Mouse (Mus musculus): ENCODE results near the gene Tm2d3. TPM values are rescaled to one million over a fixed set of nuclear protein-coding genes. Genes with fewer than 3 reads are reported as not detected.

Tm2d3 gene
- polyA plus RNA-seq, 1 experiment from 2014 or later = 85.3 TPM

DNA sequence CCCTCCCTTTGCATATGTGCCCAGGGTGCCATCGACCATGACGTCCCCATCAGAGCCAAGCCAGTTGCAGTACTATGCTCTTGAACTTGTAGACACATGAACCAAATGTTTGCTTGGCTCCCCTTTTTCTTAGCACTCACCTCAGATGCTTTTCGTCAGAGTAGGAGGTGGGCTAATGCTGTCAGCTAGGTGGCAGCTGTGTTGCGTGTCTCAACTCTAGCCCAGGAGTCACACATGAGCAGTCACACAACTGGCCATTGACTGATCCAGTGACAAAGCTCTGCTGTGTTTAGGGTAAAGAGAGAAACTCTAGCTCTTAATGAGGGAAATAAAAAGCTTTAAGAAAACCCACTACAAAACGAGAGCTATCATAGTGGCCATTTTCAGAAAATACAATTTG is 22.8 kb downstream of the Tm2d3 start:
- H3K27ac ChIP-seq (replicated peaks) = no peak overlapping the region
- H3K4me2 ChIP-seq (replicated peaks) = no peak overlapping the region
- ATAC-seq (replicated peaks) = no peak
- H3K27me3 ChIP-seq = no peaks in the 10 kb centered on the region
- H3K9me3 ChIP-seq = no peaks in the 10 kb centered on the region
- no peaks in the 10 kb centered on the region for H3K36me3 ChIP-seq
- 58% methylated on average over 5 of the region's 5 CpGs for WGBS
- H3K9ac ChIP-seq (replicated peaks) = no peak overlapping the region
- H3K4me3 ChIP-seq = no peak overlapping the region
- H3K4me1 ChIP-seq = no peaks in the 10 kb centered on the region

DNA sequence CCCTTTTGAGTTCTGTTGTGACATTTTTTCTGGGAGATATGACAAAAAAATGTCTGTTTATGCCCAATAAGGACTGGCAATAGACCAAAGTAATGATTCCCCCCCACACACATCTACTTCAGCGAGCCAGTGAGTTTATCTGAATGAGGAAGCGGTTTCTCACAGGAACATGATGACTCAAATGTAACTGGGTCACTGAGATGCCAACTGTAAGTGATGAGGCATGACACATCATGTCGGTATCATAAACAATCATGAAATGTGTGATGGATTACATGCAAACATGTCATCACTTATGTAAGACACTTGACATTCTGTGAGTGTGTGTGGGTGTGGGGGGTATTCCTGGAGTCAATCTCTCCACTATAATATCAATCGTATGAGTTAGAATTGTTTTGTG is 23.3 kb downstream of the Tm2d3 start:
- 77% methylated on average over 4 of the region's 4 CpGs for WGBS
- Histone ChIP-seq H3K4me1 (no peaks in the 10 kb centered on the region), H3K4me3 (no peak overlapping the region), H3K4me2 (replicated peaks) (no peak overlapping the region), H3K9me3 (no peaks in the 10 kb centered on the region), H3K27me3 (no peaks in the 10 kb centered on the region), H3K9ac (replicated peaks) (no peak overlapping the region), H3K27ac (replicated peaks) (no peak overlapping the region), H3K36me3 (no peaks in the 10 kb centered on the region)
- ATAC-seq (replicated peaks) = no peak

DNA sequence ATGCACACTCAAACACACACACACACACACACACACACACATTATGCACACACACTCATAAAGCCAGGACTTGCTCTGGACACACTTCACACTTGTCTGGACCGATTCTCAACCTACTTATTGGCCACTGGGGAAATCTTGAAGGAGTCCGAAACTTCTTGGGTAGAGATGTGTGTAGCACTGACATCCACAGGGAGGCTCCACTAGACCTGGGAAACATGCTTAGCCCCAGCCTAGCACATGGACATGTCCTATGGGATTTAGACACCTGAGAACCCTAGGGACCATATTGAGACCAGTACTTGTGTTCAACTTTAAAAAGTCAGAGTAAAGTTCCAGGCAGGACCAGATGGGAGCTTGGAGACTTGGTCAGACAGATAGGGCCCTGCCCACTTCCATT is 43.1 kb downstream of the Tm2d3 start:
- no peaks in the 10 kb centered on the region for H3K4me1 ChIP-seq
- 85% methylated on average over 2 of the region's 2 CpGs for WGBS
- H3K4me3 ChIP-seq = no peak overlapping the region
- H3K36me3 ChIP-seq = no peaks in the 10 kb centered on the region
- H3K9ac ChIP-seq (replicated peaks) = no peak overlapping the region
- H3K27ac ChIP-seq (replicated peaks) = no peak overlapping the region
- H3K4me2 ChIP-seq (replicated peaks) = no peak overlapping the region
- no peaks in the 10 kb centered on the region for H3K9me3 ChIP-seq
- ATAC-seq (replicated peaks) = no peak
- H3K27me3 ChIP-seq = no peaks in the 10 kb centered on the region

DNA sequence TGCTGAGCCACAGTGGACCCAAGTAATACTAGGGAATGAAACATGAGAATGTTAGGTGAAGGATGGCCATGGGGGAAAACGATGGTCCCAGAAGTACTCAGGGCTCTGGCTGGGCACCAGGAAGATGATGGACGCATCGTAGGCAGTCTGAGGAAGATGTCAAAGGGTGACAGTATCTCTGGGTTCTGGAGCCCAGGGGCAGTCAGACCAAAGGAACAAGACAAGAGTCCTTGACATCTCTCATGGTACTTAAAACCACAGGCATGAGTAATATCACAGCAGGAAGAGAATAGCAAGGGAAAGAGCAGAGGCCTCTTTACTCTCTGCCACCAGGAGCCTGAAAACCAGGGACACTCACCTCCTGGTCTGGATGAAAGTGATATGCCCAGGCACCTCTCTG is 44.3 kb downstream of the Tm2d3 start:
- WGBS = 91% methylated on average over 3 of the region's 3 CpGs
- H3K4me3 ChIP-seq = no peak overlapping the region
- H3K4me1 ChIP-seq = no peaks in the 10 kb centered on the region
- no peak overlapping the region for H3K27ac ChIP-seq (replicated peaks)
- no peak for ATAC-seq (replicated peaks)
- H3K9me3 ChIP-seq = no peaks in the 10 kb centered on the region
- H3K36me3 ChIP-seq = no peaks in the 10 kb centered on the region
- no peak overlapping the region for H3K9ac ChIP-seq (replicated peaks)
- H3K27me3 ChIP-seq = no peaks in the 10 kb centered on the region
- H3K4me2 ChIP-seq (replicated peaks) = no peak overlapping the region

DNA sequence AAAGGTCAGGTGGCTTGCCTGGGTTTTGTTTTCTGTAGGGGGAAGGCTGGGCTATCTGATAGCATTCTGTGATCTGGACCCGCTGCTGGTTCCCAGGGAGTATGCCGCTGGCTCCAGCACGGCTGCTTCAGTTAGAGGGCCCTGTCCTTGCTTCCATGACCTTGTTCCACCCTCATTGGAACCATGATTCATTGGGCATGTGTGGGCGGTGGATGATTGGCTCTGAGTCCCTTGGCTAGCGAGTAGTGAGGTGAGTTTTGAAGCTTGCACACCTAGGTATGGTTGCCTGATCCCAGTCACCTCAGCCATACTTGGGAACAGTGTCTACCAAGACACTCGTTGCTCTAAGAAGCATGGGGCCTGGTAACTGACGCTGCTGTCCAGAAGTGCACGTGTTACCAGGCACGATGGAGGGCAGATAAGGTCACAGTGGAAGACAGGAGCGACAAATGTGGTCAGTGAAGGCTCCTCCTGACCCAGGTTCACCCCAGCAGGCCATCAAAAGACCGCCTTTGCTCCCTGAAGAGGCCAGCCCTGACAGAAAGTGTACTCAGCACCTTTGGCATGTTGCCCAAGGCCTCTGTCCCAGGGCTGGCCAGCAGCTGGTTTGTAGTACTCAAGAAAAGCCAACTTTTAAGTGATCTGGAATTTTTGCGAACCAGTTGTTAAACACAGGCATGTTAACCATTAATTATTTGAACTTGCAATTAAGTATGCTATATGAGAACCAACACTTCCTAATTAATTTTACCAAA is 46.5 kb downstream of the Tm2d3 start:
- no peak overlapping the region for H3K4me2 ChIP-seq (replicated peaks)

DNA sequence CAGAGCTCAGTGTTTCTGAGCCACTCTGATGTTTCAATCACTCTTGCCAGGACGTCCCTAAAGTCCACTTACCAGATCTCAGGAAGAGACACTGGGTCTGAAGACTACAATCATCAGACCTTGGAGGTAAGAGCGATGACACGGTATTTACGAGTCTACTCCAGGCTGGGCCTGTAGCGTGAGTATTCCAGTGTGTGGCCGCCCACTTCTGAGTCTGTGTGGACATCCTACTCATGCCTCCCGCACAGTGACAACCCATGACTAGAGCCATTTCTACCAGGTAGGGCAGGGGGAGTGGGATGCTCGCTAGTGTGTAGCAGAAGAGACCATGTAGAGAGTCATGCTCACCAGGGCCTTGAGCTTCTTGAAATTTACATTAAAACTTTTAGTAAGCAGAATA is 51.9 kb downstream of the Tm2d3 start:
- 94% methylated on average over 8 of the region's 8 CpGs for WGBS
- Histone ChIP-seq H3K36me3 (no peaks in the 10 kb centered on the region), H3K9ac (replicated peaks) (no peak overlapping the region), H3K4me1 (no peaks in the 10 kb centered on the region), H3K27ac (replicated peaks) (no peak overlapping the region), H3K27me3 (no peaks in the 10 kb centered on the region), H3K4me2 (replicated peaks) (no peak overlapping the region), H3K9me3 (no peaks in the 10 kb centered on the region), H3K4me3 (no peak overlapping the region)
- no peak for ATAC-seq (replicated peaks)

More for the DNA sequence above, 46.5 kb downstream of the Tm2d3 start:
- Histone ChIP-seq H3K36me3 (no peaks in the 10 kb centered on the region), H3K9ac (replicated peaks) (no peak overlapping the region), H3K4me3 (no peak overlapping the region), H3K27ac (replicated peaks) (no peak overlapping the region), H3K9me3 (no peaks in the 10 kb centered on the region), H3K4me1 (no peaks in the 10 kb centered on the region), H3K27me3 (no peaks in the 10 kb centered on the region)
- ATAC-seq (replicated peaks) = no peak
- WGBS = 82% methylated on average over 12 of the region's 12 CpGs

DNA sequence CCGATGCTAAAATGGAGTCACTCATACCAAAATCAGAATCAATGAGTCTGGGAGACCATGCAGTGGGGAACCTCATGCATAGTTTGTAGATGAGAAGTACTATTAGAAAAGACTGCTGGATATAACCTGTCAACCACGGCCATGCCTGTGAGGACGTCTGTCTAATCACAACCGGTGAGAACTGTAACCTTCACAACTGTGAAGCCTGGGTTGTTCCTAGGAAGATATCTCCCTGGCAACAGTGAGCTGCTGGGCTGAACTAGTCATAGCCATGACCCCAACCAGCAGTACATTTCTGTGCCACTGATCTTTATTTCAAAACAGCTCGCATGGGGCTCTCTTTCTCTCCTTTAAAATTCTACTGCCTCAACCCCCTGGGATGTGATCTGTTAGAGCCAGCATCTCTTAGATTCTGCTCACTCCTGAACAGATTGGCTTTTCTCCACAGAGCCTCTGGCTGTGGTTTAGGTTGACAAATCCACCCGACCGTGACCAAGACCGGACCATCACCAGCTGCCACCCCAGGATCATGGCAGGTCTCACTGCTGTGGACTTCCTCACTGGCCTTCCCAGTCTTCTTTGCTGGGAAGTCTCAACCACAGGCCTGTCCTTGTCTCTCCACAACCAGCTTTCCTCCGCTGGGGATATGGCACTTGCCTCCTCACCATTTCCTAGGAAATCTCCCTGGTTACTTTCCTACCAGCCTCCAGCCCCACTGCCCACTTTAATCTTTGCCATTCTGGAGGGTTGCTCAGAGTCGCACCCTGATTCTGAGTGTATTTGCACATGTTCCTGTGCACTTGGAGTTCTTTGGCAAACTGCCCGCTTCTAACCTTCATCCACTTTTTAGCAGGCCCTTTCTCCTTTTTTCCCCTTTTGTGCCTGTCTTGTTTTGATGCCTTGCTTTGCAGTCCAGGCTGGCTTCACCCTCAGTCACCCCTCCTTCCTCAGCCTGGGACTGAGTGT is 57.3 kb downstream of the Tm2d3 start:
- Histone ChIP-seq H3K9me3 (no peaks in the 10 kb centered on the region), H3K4me3 (no peak overlapping the region), H3K4me2 (replicated peaks) (no peak overlapping the region), H3K27ac (replicated peaks) (no peak overlapping the region), H3K9ac (replicated peaks) (no peak overlapping the region), H3K27me3 (no peaks in the 10 kb centered on the region), H3K36me3 (no peaks in the 10 kb centered on the region), H3K4me1 (no peaks in the 10 kb centered on the region)
- no peak for ATAC-seq (replicated peaks)
- WGBS = 81% methylated on average over 11 of the region's 11 CpGs

Other genes starting within 250 kb of the Tm2d3 start
- gene Tjp1, start 163.4 kb upstream of the Tm2d3 start, polyA plus RNA-seq (2015; fragmentation: Nextera tagmentation; extraction: Ambion mirVana) = 21.9 and 23.2 TPM in 2 replicates
- gene Tarsl2, start 46.3 kb upstream of the Tm2d3 start, polyA plus RNA-seq (2015; fragmentation: Nextera tagmentation; extraction: Ambion mirVana) = 15.3 and 15.8 TPM in 2 replicates
- 0.71 and 1.0 TPM in 2 replicates for gene Pcsk6, start 170.6 kb downstream of the Tm2d3 start, polyA plus RNA-seq (2015; fragmentation: Nextera tagmentation; extraction: Ambion mirVana)